Mouse (Mus musculus): ENCODE measurements at regions not wholly inside any gene's neighbourhood (a gene's known extent, or its start where the extent isn't known, plus 50 kb on each side); places are given as distances from the start of the nearest gene placed in this dataset.

GRCm38 (mm10) chr4:153805727-153806126 lies 151.3 kb upstream of the A430005L14Rik start:
- TF ChIP-seq POLR2A (IDR thresholded peaks at IDR 0.05; ENCODE audit: borderline replicate concordance, extremely low read depth, low read depth, low read length) (no peak), CTCF (IDR thresholded peaks at IDR 0.05; ENCODE audit: insufficient read depth, low read length) (no peak)

All from lung, adult 2 months (tissue).